Mouse (Mus musculus) MEL-GATA-1-ER (cell line): ENCODE data around the gene Gja8.

Experiments
- DNase-seq: peaks from one replicate; pipeline ENCODE4 v3.0.0-alpha.2; 2012; ENCODE audit warnings: low read depth; ENCODE audit errors: extremely low read depth

Gene Gja8

DNA sequence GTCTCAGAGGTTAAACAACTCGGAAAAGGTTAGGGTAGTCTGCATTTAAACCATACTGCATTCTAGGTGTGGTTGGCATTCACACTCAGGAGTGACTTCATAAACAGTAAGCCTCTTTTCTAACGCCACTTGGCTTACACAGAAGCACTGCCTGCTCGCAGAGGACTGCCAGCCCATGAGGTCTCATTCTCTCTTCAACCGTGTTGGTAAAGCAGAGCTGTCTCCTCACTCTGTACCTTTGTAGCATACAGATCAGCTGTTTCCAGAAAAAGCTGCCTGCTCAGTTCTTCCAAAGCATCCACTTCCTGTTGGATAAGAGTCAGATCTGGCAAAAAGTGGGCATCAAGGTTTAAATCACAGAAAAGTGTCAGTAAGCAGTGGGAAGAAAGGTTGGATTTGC is 45.4 kb downstream of the Gja8 start:
- no peak for DNase-seq

DNA sequence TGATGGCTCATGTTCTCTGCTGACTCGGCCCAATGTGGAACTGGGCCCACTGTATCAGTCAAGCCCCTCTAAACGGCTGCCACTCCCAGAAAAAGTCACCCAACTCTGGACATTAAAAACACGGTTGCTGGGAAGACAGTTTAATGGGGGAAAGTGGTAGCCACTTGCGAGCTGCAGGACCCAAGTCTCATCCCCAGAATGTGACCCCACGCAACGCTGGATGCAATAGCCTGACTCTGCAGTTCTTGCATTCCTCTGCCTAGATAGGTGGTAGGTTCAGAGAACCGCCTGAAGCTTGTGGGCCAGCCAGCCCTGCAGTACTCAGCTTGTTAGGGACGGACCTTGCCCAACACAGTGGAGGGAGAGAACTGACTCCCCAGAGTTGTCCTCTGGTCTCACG is 46.3 kb downstream of the Gja8 start:
- DNase-seq, result no peak

DNA sequence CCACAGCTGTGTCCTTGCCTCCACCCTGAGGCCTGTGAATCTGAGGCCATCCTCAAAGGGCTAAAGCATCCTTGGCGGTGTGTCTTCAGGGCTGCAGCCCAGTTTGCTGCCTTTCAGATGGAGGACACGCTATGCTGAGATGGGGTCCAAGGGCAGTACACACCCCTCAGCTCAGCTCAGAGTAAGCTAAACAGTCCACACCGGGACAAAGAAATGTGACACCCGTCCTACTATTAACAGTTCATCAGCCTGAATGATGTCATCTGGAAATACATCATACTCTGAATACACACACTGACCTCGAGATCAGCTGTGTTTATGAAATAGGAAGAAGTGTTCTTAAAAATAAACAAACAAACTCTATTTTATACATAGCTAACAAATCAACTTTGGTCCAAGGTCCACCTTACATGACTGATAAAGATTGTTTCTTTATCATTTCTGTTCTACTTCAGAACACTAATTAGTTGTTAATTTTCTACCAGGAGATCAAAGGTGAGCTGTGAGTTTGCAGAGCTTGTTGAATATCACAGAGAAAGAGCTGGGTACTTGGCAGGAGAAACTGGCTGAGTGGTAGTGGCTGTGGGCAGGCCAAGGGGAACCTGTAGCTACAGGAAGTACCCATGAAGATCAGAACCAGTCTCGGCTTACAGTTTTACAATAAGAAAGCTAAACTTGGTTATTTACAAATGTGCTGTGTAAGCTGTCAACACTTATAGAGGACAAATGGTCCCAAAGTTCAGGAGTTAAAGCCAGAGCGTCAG is 50.8 kb downstream of the Gja8 start:
- DNase-seq, result no peak

DNA sequence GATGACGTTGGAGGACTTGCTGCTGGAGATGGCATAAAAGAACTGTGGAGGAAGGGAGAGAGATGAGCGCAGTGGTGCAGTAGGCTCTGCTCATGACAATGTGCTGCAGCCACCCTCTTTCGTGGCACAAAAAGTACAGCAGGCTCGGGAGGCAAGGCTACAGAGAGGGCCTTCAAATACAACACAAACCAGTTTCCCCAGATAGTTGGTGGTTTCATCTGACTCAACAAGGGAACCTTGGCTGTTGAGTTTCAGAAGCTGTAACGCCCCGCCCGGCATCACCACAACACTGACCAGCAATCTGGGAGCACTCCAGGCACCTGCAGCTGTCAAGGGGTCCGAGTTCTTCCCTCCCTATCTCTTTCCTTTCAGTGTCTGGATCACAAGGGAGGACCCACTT is 53.3 kb downstream of the Gja8 start:
- DNase-seq, result no peak

DNA sequence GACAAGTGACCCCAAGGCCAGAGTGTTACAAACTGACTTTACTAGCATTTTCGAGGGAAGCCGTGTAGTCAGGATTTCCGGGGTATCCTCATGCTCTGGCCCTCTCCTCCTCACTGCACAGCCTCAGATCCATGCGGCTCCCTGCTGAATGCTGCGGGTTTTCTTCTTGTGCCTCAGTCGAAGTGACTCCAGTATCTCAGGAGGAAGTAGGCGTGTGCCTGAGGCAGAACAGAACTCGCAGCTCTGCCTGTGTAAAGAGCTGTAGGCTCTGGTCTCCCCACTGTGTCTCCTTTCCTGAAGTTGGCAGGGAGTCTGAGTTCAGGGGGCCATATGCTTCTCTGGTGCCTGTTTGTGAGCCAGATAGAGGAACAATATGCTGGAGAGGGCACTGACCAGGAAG is 54.8 kb downstream of the Gja8 start:
- DNase-seq, result no peak

DNA sequence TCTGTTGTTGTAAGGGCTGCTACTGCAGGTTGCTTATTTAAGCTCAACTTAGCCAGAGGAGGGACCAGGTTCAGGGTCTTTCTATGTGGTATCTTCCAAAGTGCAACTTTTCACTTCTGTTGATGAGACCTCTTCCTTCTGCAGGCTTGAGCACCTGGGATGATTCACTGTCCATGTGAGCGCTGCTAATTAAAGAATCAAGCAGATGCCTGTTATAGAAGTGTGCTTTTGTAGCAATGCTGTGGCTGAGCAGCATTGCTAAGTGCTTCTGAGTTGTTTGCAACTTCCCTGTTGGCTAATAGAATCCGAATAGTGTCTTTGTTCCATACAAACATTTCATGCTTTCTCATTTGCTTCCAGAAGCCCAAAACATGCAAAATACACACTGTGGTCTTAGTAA is 55.5 kb downstream of the Gja8 start:
- DNase-seq, result no peak

DNA sequence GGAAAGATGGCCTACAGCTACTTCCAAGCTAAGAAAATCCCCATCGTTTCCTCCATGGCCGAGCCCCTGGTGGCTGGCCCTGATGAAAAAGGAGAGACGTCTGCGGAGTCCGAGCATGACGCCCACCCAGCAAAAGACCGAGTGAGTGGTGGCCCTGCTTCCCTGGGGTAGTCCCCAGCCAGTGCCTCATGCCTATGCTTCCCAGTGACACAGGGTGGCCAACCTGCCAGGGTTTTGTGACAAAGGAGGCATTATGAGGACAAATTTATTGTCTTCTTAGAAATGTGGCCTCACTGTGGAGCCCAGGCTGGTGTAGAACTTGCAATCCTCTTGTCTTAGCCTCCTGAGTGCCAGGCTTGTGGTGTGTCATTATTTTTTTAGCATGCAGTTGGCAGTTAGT is 56.7 kb downstream of the Gja8 start:
- no peak for DNase-seq

DNA sequence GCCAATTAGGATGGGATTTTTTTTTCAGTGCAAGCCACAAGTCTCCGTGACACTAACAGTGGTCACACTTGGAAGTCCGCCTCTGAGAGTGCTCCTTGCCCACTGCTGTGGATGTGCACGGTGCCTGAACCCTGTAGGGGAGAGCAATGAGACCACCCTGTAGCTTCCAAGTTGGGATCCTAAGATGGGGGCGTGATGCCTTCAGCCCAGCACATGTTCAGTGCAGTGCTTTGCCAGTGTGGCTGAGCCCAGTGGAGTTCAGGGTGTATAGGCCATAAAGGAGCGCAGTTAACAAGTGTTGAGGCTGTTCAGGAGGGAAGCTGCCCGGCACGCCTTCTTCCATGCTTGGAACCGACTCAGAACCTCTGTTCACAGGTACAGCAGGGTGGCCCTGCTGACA is 57.3 kb downstream of the Gja8 start:
- no peak for DNase-seq

DNA sequence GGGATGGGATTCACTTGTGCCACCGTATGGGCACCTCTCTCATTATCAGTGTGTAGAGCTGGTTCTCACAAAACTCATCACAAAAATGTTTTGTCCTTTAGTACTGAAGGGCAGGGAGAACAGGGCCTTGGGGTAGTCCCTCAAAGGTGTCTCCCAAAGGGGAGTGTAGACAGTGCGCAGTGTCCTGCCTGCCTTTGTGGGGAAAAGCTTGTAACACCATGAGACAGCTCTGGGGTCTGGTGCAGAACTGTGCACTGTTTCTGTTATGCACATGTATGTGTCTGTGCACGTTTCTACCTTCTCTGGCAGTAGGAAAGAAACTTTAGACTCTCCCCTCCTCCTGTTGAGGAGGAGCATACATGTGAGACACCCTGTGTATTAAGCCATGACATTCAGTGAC is 58.0 kb downstream of the Gja8 start:
- DNase-seq, result no peak
